Mouse (Mus musculus) inflammation-experienced regulatory T-cells (primary cell): Measurements from ENCODE around the gene Fbxl19. TPM values are rescaled to one million over a fixed set of nuclear protein-coding genes. Genes with fewer than 3 reads are reported as not detected.

ENCODE experiments used
- polyA plus RNA-seq, 2 experiments: library from polyadenylated mRNA; unstranded; fragments of 100-300 nt; shearing (Covaris generic); gene quantifications; one replicate each; pipeline ENCODE4 v1.2.1; 2017

Gene Fbxl19
- 1 to 10 TPM in 1 of 2 experiments, under 1 TPM in 1; 0.80 to 1.0 TPM for polyA plus RNA-seq

GRCm38 (mm10) chr7:127744366-127745045 is at the start of gene Fbxl19:
Gene Fbxl19 (plus strand): TSS chr7:127744543.

GRCm38 (mm10) chr7:127708207-127709078 is 35.9 kb upstream of the Fbxl19 start, which contains the start of gene Bcl7c:
Gene Bcl7c (minus strand): TSS chr7:127708933.

DNA sequence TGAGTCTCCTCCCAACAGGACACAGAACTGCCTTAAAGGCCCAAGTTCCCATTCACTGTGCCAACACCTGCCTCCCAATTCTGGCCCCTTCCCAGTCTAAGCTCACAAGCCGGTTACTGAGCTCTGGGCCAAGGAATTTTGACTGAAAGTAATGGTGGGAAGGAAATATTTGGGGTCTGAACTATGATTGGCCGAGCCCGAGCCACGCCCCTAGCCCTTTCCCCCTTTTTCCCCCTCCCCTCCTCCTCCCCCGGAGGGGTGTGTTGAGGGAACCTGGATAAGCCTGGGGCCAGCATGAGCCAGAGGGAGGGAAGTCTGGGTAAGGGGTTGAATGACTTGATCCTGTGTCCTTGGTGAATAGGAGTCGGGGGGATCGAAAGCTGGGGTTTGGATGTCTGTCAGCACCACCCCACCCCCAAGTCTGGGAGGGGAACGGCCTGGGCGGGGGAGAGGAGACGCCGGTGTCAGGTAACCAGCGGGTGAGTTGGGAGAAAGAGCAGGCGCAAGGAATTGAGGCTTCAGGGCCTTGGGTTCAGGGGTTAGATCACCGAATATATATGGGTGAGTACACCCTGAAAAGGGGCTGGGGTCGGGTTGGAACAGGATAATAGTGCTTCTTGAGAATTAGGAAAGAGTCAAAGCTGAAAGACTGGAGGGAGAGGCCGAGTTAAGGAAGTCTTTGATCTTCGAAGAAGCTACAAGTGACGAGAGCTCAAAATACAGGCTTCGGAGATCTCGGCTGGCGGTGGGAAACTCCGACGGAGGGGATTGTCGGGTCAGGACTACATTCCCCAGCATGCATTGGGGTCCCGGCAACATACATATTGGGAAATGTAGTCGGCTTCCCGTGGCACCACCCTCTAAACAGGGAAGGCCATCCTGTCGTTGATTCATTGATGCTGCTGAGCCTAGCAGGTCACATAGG is 31.6 kb upstream of the Fbxl19 start, which contains the start of gene Ctf1:
Gene Ctf1, plus strand, starts transcription at position 276 of the 925 bp plus-strand sequence.

DNA sequence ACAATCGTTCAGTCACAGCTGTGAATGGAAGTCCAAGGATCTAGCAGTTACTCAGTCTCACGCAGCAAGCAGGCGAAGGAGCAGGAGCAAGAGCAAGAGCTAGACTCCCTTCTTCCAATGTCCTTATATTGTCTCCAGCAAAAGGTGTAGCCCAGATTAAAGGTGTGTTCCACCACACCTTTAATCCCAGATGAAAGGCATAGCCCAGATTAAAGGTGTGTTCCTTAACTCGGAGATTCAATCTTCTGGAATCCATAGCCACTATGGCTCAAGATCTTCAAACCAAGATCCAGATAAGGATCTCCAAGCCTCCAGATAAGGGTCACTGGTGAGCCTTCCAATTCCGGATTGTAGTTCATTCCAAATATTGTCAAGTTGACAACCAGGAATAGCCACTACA is 12.3 kb upstream of the Fbxl19 start, which contains the start of gene Ctf2:
Gene Ctf2, minus strand, starts transcription at position 101 of the 400 bp plus-strand sequence.

GRCm38 (mm10) chr7:127769651-127770038 is 25.3 kb downstream of the Fbxl19 start, which contains the start of gene Orai3:
Gene Orai3 (plus strand): TSS chr7:127769815.

GRCm38 (mm10) chr7:127776426-127776825 is 32.1 kb downstream of the Fbxl19 start, which contains the start of gene Setd1a:
Gene Setd1a (plus strand): TSS chr7:127776670.

DNA sequence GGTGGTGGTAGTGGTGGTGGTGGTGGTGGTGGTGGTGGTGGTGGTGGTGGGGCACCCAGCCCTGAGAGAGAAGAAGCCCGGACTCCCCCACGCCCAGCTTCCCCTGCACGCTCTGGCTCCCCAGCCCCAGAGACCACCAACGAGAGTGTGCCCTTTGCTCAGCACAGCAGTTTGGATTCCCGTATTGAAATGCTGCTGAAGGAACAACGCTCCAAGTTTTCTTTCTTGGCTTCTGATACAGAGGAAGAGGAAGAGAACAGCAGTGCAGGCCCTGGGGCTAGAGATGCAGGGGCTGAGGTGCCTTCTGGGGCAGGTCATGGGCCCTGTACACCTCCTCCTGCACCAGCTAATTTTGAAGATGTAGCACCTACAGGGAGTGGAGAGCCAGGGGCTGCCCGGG is 41.0 kb downstream of the Fbxl19 start, which contains the start of gene Gm49388:
Gene Gm49388, plus strand, starts transcription at position 301 of the 400 bp plus-strand sequence.

GRCm38 (mm10) chr7:127800435-127801009 is 56.2 kb downstream of the Fbxl19 start, which contains the start of gene Hsd3b7:
Gene Hsd3b7 (plus strand): TSS chr7:127800604.

Other genes with a start within 250 kb of the Fbxl19 start
- gene Srcap, start 232.6 kb upstream of the Fbxl19 start, polyA plus RNA-seq = 10 to 100 TPM; 53.0 to 56.2 TPM
- gene Gm42715, start 225.0 kb upstream of the Fbxl19 start, polyA plus RNA-seq = 1 to 10 TPM; 6.6 to 9.7 TPM
- gene Tmem265, start 183.2 kb upstream of the Fbxl19 start, polyA plus RNA-seq = 10 to 100 TPM; 11.5 to 15.8 TPM
- 100 to 1,000 TPM; 108 to 132 TPM for gene Phkg2, start 171.2 kb upstream of the Fbxl19 start, polyA plus RNA-seq
- gene Ccdc189, start 155.9 kb upstream of the Fbxl19 start, polyA plus RNA-seq = 1 to 10 TPM in 1 of 2 experiments, under 1 TPM in 1; 0.82 to 1.1 TPM
- gene Rnf40, start 155.8 kb upstream of the Fbxl19 start, polyA plus RNA-seq = 100 to 1,000 TPM; 107 to 163 TPM
- under 1 TPM in 1 of 2 experiments, not detected in 1; 0.24 TPM for gene Zfp629, start 128.7 kb upstream of the Fbxl19 start, polyA plus RNA-seq
- gene Bcl7c, start 35.6 kb upstream of the Fbxl19 start, polyA plus RNA-seq = 10 to 100 TPM; 79.5 to 92.8 TPM
- gene Ctf1, start 31.8 kb upstream of the Fbxl19 start, polyA plus RNA-seq = under 1 TPM in 1 of 2 experiments, not detected in 1; 0.19 TPM
- under 1 TPM in 1 of 2 experiments, not detected in 1; 0.21 TPM for gene Ctf2, start 12.4 kb upstream of the Fbxl19 start, polyA plus RNA-seq
- 10 to 100 TPM; 20.0 to 30.8 TPM for gene Orai3, start 25.3 kb downstream of the Fbxl19 start, polyA plus RNA-seq
- gene Setd1a, start 32.1 kb downstream of the Fbxl19 start, polyA plus RNA-seq = 1 to 10 TPM; 3.8 to 6.5 TPM
- not detected for gene Gm49388, start 41.1 kb downstream of the Fbxl19 start, polyA plus RNA-seq
- gene Hsd3b7, start 56.1 kb downstream of the Fbxl19 start, polyA plus RNA-seq = 1 to 10 TPM; 1.6 to 6.7 TPM
- 100 to 1,000 TPM; 147 to 189 TPM for gene Stx4a, start 79.8 kb downstream of the Fbxl19 start, polyA plus RNA-seq
- under 1 TPM; 0.51 to 0.56 TPM for gene Stx1b, start 80.0 kb downstream of the Fbxl19 start, polyA plus RNA-seq
- gene Zfp646, start 131.7 kb downstream of the Fbxl19 start, polyA plus RNA-seq = 10 to 100 TPM; 43.6 to 44.7 TPM
- 10 to 100 TPM; 13.1 to 20.9 TPM for gene Zfp668, start 132.3 kb downstream of the Fbxl19 start, polyA plus RNA-seq
- gene Prss53, start 146.4 kb downstream of the Fbxl19 start, polyA plus RNA-seq = 1 to 10 TPM; 1.1 to 2.5 TPM
- not detected for gene Gm21974, start 150.9 kb downstream of the Fbxl19 start, polyA plus RNA-seq
- 10 to 100 TPM; 43.9 to 54.4 TPM for gene Vkorc1, start 151.1 kb downstream of the Fbxl19 start, polyA plus RNA-seq
- gene Bckdk, start 159.5 kb downstream of the Fbxl19 start, polyA plus RNA-seq = 10 to 100 TPM; 50.0 to 58.9 TPM
- gene Kat8, start 168.0 kb downstream of the Fbxl19 start, polyA plus RNA-seq = 10 to 100 TPM; 37.9 to 46.2 TPM
- gene Prss8, start 185.6 kb downstream of the Fbxl19 start, polyA plus RNA-seq = 1 to 10 TPM in 1 of 2 experiments, under 1 TPM in 1; 0.76 to 1.9 TPM
- 1 to 10 TPM; 2.9 to 3.4 TPM for gene Prss36, start 202.2 kb downstream of the Fbxl19 start, polyA plus RNA-seq
- gene Fus, start 222.9 kb downstream of the Fbxl19 start, polyA plus RNA-seq = 100 to 1,000 TPM; 120 to 128 TPM
- gene Pycard, start 249.3 kb downstream of the Fbxl19 start, polyA plus RNA-seq = 100 to 1,000 TPM; 256 to 301 TPM